In the genomic region with DNA sequence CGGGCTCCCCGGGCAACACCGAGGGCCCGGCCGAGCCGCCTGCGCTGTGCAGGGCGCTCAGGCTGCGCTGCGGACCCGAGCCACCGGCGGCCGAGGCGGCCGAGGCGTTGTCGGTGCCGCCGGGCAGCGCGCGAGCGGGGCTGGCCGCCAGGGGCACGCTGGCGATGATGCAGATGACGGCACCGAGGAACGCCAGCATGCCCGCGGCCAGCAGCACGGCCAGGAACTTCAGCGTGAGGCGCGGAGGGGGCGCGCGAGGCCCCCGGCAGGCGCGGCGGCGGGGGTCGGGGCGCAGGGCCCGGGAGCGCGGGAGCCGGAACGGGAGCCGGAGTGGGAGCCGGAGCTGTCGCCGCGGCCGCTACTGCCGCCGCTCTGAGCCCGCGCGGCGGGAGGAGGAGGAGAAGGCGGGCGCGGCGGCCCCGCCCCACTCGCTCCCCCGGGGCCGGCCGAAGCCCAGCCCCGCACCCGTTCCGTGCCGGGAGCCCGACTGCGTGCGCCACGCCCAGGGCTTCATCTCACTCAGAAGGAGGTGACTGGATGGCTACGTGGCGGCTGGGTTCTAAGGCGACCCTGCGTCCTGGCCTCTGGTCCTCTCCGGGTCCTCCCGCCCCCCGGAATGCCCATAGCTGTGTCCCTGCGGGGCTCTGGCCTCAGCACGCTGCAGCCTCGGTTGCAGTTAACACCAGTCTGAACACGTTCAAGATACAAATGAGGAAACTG, we compare ENCODE assay signal across 8 mouse cellular contexts. TPM values are rescaled to one million over a fixed set of nuclear protein-coding genes. Genes with fewer than 3 reads are reported as not detected.
DNase-seq lines count a peak whose midpoint lies in the region; ATAC-seq and TF ChIP-seq lines count a peak whose summit lies in the region.

TSS of gene Nptxr (minus strand) at position 415 of the 720 bp plus-strand sequence.

- peak within 1 kb of the TSS; percentile 95 for H3K4me2 ChIP-seq in heart, embryonic 12.5 days
- peak within 1 kb of the TSS; percentile 76 for H3K4me2 ChIP-seq in liver, postnatal 0 days (ENCODE audit: low read depth, low read length)

- DNase-seq in urinary bladder, adult 2 months (ENCODE audit: low spot score) = peak; percentile 56
- DNase-seq in urinary bladder, postnatal 10 days (ENCODE audit: low spot score) = no peak
- peak; percentile 68 for DNase-seq in embryo, embryonic 10.5 days (ENCODE audit: low spot score)
- peak; percentile 25 to 61 for DNase-seq in kidney, postnatal 25 days
- DNase-seq in liver, postnatal 0 days = peak; percentile 23
- peak; percentile 64 for DNase-seq in ovary, postnatal 36 days (ENCODE audit: low spot score)
- no peak for DNase-seq in spleen, postnatal 4 days (ENCODE audit: low spot score in 2 of 2)

- no peak within 1 kb of the TSS for H3K27ac ChIP-seq in heart, embryonic 12.5 days (ENCODE audit: poor library complexity, severe bottlenecking)
- no peak within 1 kb of the TSS for H3K27ac ChIP-seq in liver, postnatal 0 days (ENCODE audit: low read depth)

- peaks cover 88% of the 10 kb centered on the region for H3K27me3 ChIP-seq in heart, embryonic 12.5 days (replicated peaks)
- peaks cover 85% of the 10 kb centered on the region for H3K27me3 ChIP-seq in liver, postnatal 0 days (ENCODE audit: insufficient read depth, low read length)

- no peak for TF ChIP-seq EP300 in liver, postnatal 0 days (IDR thresholded peaks at IDR 0.05; ENCODE audit: low read depth)

- peaks cover 18% of the 10 kb centered on the region for H3K4me1 ChIP-seq in heart, embryonic 12.5 days (replicated peaks)
- peaks cover 11% of the 10 kb centered on the region; the same call in 1 of the 2 replicates for H3K4me1 ChIP-seq in liver, postnatal 0 days (ENCODE audit: insufficient read depth)

- no peaks in the 10 kb centered on the region for H3K9me3 ChIP-seq in heart, embryonic 12.5 days (replicated peaks)
- no peaks in the 10 kb centered on the region for H3K9me3 ChIP-seq in liver, postnatal 0 days (ENCODE audit: low read length)

- peak; percentile 41; the same call in 1 of the 2 replicates for ATAC-seq in heart, embryonic 12.5 days (ENCODE audit: insufficient number of reproducible peaks, low FRiP score)
- ATAC-seq in liver, postnatal 0 days = 0 out of 2 replicates have a peak, but pooled peaks have one; percentile 10

- H3K4me3 ChIP-seq in heart, embryonic 12.5 days = peak within 1 kb of the TSS; percentile 64
- H3K4me3 ChIP-seq in liver, postnatal 0 days (ENCODE audit: low read depth, low read length) = peak within 1 kb of the TSS; percentile 51

- H3K9ac ChIP-seq in heart, embryonic 12.5 days = peak within 1 kb of the TSS; percentile 71
- no peak within 1 kb of the TSS for H3K9ac ChIP-seq in liver, postnatal 0 days (replicated peaks)

- H3K36me3 ChIP-seq in heart, embryonic 12.5 days = no peaks in the 10 kb centered on the region
- no peaks in the 10 kb centered on the region for H3K36me3 ChIP-seq in liver, postnatal 0 days (replicated peaks; ENCODE audit: insufficient read depth, low read length)

- WGBS in heart, embryonic 12.5 days = under 1% methylated on average over 84 of the region's 91 CpGs
- WGBS in liver, postnatal 0 days (ENCODE audit: insufficient replicate concordance) = 3% methylated on average over 47 of the region's 91 CpGs

- TF ChIP-seq CTCF in liver, postnatal 0 days (IDR thresholded peaks at IDR 0.05; ENCODE audit: low read depth) = no peak

RNA-seq across cellular contexts. Expression of gene Nptxr, which starts in this region (rescaled TPM):
- polyA plus RNA-seq in urinary bladder, adult 2 months (2012; rRNA removed) = 1.9 and 4.4 TPM in 2 replicates
- polyA plus RNA-seq in heart, embryonic 12.5 days (2016; fragmentation: Nextera tagmentation; extraction: Ambion mirVana) = 2.6 and 2.7 TPM in 2 replicates
- polyA plus RNA-seq in liver, postnatal 0 days (2015; fragmentation: Nextera tagmentation; extraction: Ambion mirVana) = 0.09 and 0.13 TPM in 2 replicates

Comparison
In these comparisons a context has a peak if more than half of its experiments do, and no peak if none do; other contexts are left out.
1. DNase-seq: peak in urinary bladder, adult 2 months (single experiment), embryo, embryonic 10.5 days (single experiment), kidney, postnatal 25 days (2 of 2) and ovary, postnatal 36 days (single experiment); none in urinary bladder, postnatal 10 days (single experiment) and spleen, postnatal 4 days (0 of 2).
2. Peak in DNase-seq, ATAC-seq, H3K4me3 ChIP-seq and H3K4me2 ChIP-seq in liver, postnatal 0 days; RNA of the gene not detected or under 1 TPM.